Mouse (Mus musculus): ENCODE measurements around the gene 4921524J17Rik. TPM values are rescaled to one million over a fixed set of nuclear protein-coding genes. Genes with fewer than 3 reads are reported as not detected.
A peak's percentile ranks its signal among the peaks of the same experiment; 100 is the strongest.

4921524J17Rik gene
- polyA plus RNA-seq (2015; fragmentation: Nextera tagmentation; extraction: Ambion mirVana), result 42.8 and 46.2 TPM in 2 replicates

GRCm38 (mm10) chr8:85432168-85433016 is at the start of gene 4921524J17Rik:
Gene 4921524J17Rik (minus strand): TSS chr8:85432833.
- Histone ChIP-seq H3K9me3 (replicated peaks) (no peaks in the 10 kb centered on the region), H3K4me1 (peaks cover 41% of the 10 kb centered on the region), H3K4me2 (peak within 1 kb of the TSS; percentile 64), H3K27ac (peak within 1 kb of the TSS; percentile 98), H3K9ac (peak within 1 kb of the TSS; percentile 92), H3K4me3 (replicated peaks) (peak within 1 kb of the TSS; percentile 79), H3K36me3 (no peaks in the 10 kb centered on the region), H3K27me3 (no peaks in the 10 kb centered on the region)
- peak; percentile 99 for ATAC-seq (replicated peaks; ENCODE audit: low FRiP score)
- under 1% methylated on average over 83 of the region's 85 CpGs for WGBS

- H3K4me1 ChIP-seq, result peaks cover 5% of the 10 kb centered on the region; the same call in 1 of the 2 replicates
- no peaks in the 10 kb centered on the region for H3K36me3 ChIP-seq
- no peak overlapping the region for H3K4me2 ChIP-seq
- ATAC-seq (replicated peaks; ENCODE audit: low FRiP score), result no peak
- WGBS, result 55% methylated on average over 6 of the region's 6 CpGs
- H3K9me3 ChIP-seq (replicated peaks), result no peaks in the 10 kb centered on the region
- no peaks in the 10 kb centered on the region for H3K27me3 ChIP-seq
- no peak overlapping the region for H3K9ac ChIP-seq
- no peak overlapping the region for H3K4me3 ChIP-seq (replicated peaks)
- H3K27ac ChIP-seq, result no peak overlapping the region
Observed at GRCm38 (mm10) chr8:85482427-85482826, 49.8 kb upstream of the 4921524J17Rik start.

- no peaks in the 10 kb centered on the region for H3K36me3 ChIP-seq
- H3K9me3 ChIP-seq (replicated peaks), result no peaks in the 10 kb centered on the region
- H3K4me1 ChIP-seq, result peaks cover 5% of the 10 kb centered on the region; the same call in 1 of the 2 replicates
- no peak overlapping the region for H3K4me3 ChIP-seq (replicated peaks)
- WGBS, result 35% methylated on average over 10 of the region's 10 CpGs
- H3K27me3 ChIP-seq, result no peaks in the 10 kb centered on the region
- H3K9ac ChIP-seq, result no peak overlapping the region
- ATAC-seq (replicated peaks; ENCODE audit: low FRiP score), result peak; percentile 46; the same call in 1 of the 2 replicates
- no peak overlapping the region for H3K27ac ChIP-seq
- peak overlapping the region; percentile 22 for H3K4me2 ChIP-seq
Observed at GRCm38 (mm10) chr8:85481900-85482299, 49.3 kb upstream of the 4921524J17Rik start.

- no peaks in the 10 kb centered on the region for H3K9me3 ChIP-seq (replicated peaks)
- H3K4me3 ChIP-seq (replicated peaks), result no peak overlapping the region
- ATAC-seq (replicated peaks; ENCODE audit: low FRiP score), result no peak
- H3K27ac ChIP-seq, result no peak overlapping the region
- peaks cover 5% of the 10 kb centered on the region; the same call in 1 of the 2 replicates for H3K4me1 ChIP-seq
- H3K4me2 ChIP-seq, result no peak overlapping the region
- no peaks in the 10 kb centered on the region for H3K36me3 ChIP-seq
- H3K9ac ChIP-seq, result no peak overlapping the region
- WGBS, result 83% methylated on average over 2 of the region's 2 CpGs
- H3K27me3 ChIP-seq, result no peaks in the 10 kb centered on the region
Observed at GRCm38 (mm10) chr8:85479710-85480109, 47.1 kb upstream of the 4921524J17Rik start.

GRCm38 (mm10) chr8:85478397-85478796 is 45.8 kb upstream of the 4921524J17Rik start:
- H3K27me3 ChIP-seq, result no peaks in the 10 kb centered on the region
- H3K4me3 ChIP-seq (replicated peaks), result no peak overlapping the region
- no peak overlapping the region for H3K4me2 ChIP-seq
- 91% methylated on average over 2 of the region's 2 CpGs for WGBS
- peaks cover 5% of the 10 kb centered on the region; the same call in 1 of the 2 replicates for H3K4me1 ChIP-seq
- H3K27ac ChIP-seq, result no peak overlapping the region
- no peak for ATAC-seq (replicated peaks; ENCODE audit: low FRiP score)
- H3K36me3 ChIP-seq, result no peaks in the 10 kb centered on the region
- no peak overlapping the region for H3K9ac ChIP-seq
- H3K9me3 ChIP-seq (replicated peaks), result no peaks in the 10 kb centered on the region

- 65% methylated on average over 4 of the region's 4 CpGs for WGBS
- H3K27ac ChIP-seq, result no peak overlapping the region
- ATAC-seq (replicated peaks; ENCODE audit: low FRiP score), result no peak
- H3K36me3 ChIP-seq, result no peaks in the 10 kb centered on the region
- no peak overlapping the region for H3K4me2 ChIP-seq
- H3K9ac ChIP-seq, result no peak overlapping the region
- no peak overlapping the region for H3K4me3 ChIP-seq (replicated peaks)
- no peaks in the 10 kb centered on the region for H3K9me3 ChIP-seq (replicated peaks)
- peaks cover 5% of the 10 kb centered on the region; the same call in 1 of the 2 replicates for H3K4me1 ChIP-seq
- no peaks in the 10 kb centered on the region for H3K27me3 ChIP-seq
Observed at GRCm38 (mm10) chr8:85476970-85477545, 44.4 kb upstream of the 4921524J17Rik start.

- H3K9ac ChIP-seq, result no peak overlapping the region
- H3K27ac ChIP-seq, result no peak overlapping the region
- no peaks in the 10 kb centered on the region for H3K9me3 ChIP-seq (replicated peaks)
- no peak overlapping the region for H3K4me2 ChIP-seq
- WGBS, result 91% methylated on average over 3 of the region's 3 CpGs
- no peak for ATAC-seq (replicated peaks; ENCODE audit: low FRiP score)
- H3K4me3 ChIP-seq (replicated peaks), result no peak overlapping the region
- H3K4me1 ChIP-seq, result no peaks in the 10 kb centered on the region
- H3K36me3 ChIP-seq, result no peaks in the 10 kb centered on the region
- H3K27me3 ChIP-seq, result no peaks in the 10 kb centered on the region
Observed at GRCm38 (mm10) chr8:85474924-85475323, 42.3 kb upstream of the 4921524J17Rik start.

GRCm38 (mm10) chr8:85473246-85473645 is 40.6 kb upstream of the 4921524J17Rik start:
- Histone ChIP-seq H3K27me3 (no peaks in the 10 kb centered on the region), H3K36me3 (no peaks in the 10 kb centered on the region), H3K4me3 (replicated peaks) (no peak overlapping the region), H3K9me3 (replicated peaks) (no peaks in the 10 kb centered on the region), H3K4me1 (no peaks in the 10 kb centered on the region), H3K27ac (no peak overlapping the region), H3K9ac (no peak overlapping the region), H3K4me2 (no peak overlapping the region)
- WGBS, result 66% methylated on average over 4 of the region's 4 CpGs
- no peak for ATAC-seq (replicated peaks; ENCODE audit: low FRiP score)

GRCm38 (mm10) chr8:85472800-85473199 is 40.2 kb upstream of the 4921524J17Rik start:
- ATAC-seq (replicated peaks; ENCODE audit: low FRiP score), result no peak
- no peaks in the 10 kb centered on the region for H3K9me3 ChIP-seq (replicated peaks)
- no peak overlapping the region for H3K4me3 ChIP-seq (replicated peaks)
- no peak overlapping the region for H3K27ac ChIP-seq
- no peaks in the 10 kb centered on the region for H3K36me3 ChIP-seq
- no peak overlapping the region for H3K9ac ChIP-seq
- H3K4me1 ChIP-seq, result no peaks in the 10 kb centered on the region
- H3K4me2 ChIP-seq, result no peak overlapping the region
- WGBS, result 70% methylated on average over 6 of the region's 6 CpGs
- no peaks in the 10 kb centered on the region for H3K27me3 ChIP-seq

GRCm38 (mm10) chr8:85470753-85471152 is 38.1 kb upstream of the 4921524J17Rik start:
- H3K4me3 ChIP-seq (replicated peaks), result no peak overlapping the region
- no peak overlapping the region for H3K9ac ChIP-seq
- no peaks in the 10 kb centered on the region for H3K9me3 ChIP-seq (replicated peaks)
- H3K27ac ChIP-seq, result no peak overlapping the region
- H3K36me3 ChIP-seq, result no peaks in the 10 kb centered on the region
- WGBS, result 82% methylated on average over 8 of the region's 8 CpGs
- no peak overlapping the region for H3K4me2 ChIP-seq
- no peaks in the 10 kb centered on the region for H3K4me1 ChIP-seq
- ATAC-seq (replicated peaks; ENCODE audit: low FRiP score), result no peak
- H3K27me3 ChIP-seq, result no peaks in the 10 kb centered on the region

GRCm38 (mm10) chr8:85466056-85466455 is 33.4 kb upstream of the 4921524J17Rik start:
- no peak overlapping the region for H3K9ac ChIP-seq
- no peaks in the 10 kb centered on the region for H3K36me3 ChIP-seq
- H3K9me3 ChIP-seq (replicated peaks), result no peaks in the 10 kb centered on the region
- WGBS, result 87% methylated on average over 4 of the region's 4 CpGs
- H3K27me3 ChIP-seq, result no peaks in the 10 kb centered on the region
- no peak overlapping the region for H3K4me2 ChIP-seq
- ATAC-seq (replicated peaks; ENCODE audit: low FRiP score), result no peak
- no peaks in the 10 kb centered on the region for H3K4me1 ChIP-seq
- H3K27ac ChIP-seq, result no peak overlapping the region
- no peak overlapping the region for H3K4me3 ChIP-seq (replicated peaks)

- Histone ChIP-seq H3K9me3 (replicated peaks) (no peaks in the 10 kb centered on the region), H3K4me2 (no peak overlapping the region), H3K27ac (no peak overlapping the region), H3K36me3 (no peaks in the 10 kb centered on the region), H3K27me3 (no peaks in the 10 kb centered on the region), H3K4me1 (no peaks in the 10 kb centered on the region), H3K4me3 (replicated peaks) (no peak overlapping the region), H3K9ac (no peak overlapping the region)
- ATAC-seq (replicated peaks; ENCODE audit: low FRiP score), result no peak
Observed at GRCm38 (mm10) chr8:85464316-85464715, 31.7 kb upstream of the 4921524J17Rik start.

Data from kidney, embryonic 15.5 days (tissue).